Mouse (Mus musculus) urinary bladder, postnatal 14 days (tissue): ENCODE results near the gene Axin2.

Experiments
- DNase-seq: peaks from one replicate; pipeline ENCODE4 v3.0.0; 2021; ENCODE audit warnings: low spot score

Gene Axin2

GRCm38 (mm10) chr11:108929176-108929575 lies 9.0 kb downstream of the Axin2 start:
- DNase-seq = no peak

GRCm38 (mm10) chr11:108929700-108930099 lies 9.6 kb downstream of the Axin2 start:
- no peak for DNase-seq

- DNase-seq = no peak
Observed at GRCm38 (mm10) chr11:108930612-108931011, 10.5 kb downstream of the Axin2 start.

DNA sequence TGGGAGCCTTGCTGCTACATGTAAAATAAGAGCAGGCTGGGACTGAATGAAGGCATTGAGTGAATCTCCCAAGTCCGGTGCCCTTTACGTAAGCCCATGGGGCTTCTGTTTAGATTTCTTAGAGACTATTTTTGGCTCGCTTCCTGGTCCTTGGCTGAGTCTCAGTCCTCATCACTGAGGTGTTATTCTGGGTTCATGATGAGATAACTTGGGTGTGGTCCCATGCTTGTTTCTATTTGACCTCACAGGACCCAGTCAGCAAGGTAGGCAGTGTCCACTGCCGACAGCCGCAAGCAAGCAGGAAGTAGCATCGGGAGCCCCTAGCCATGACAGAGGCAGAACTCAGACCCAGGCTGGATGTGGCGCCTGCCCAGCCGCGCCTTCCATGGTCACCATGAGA lies 13.7 kb downstream of the Axin2 start:
- DNase-seq = no peak

DNA sequence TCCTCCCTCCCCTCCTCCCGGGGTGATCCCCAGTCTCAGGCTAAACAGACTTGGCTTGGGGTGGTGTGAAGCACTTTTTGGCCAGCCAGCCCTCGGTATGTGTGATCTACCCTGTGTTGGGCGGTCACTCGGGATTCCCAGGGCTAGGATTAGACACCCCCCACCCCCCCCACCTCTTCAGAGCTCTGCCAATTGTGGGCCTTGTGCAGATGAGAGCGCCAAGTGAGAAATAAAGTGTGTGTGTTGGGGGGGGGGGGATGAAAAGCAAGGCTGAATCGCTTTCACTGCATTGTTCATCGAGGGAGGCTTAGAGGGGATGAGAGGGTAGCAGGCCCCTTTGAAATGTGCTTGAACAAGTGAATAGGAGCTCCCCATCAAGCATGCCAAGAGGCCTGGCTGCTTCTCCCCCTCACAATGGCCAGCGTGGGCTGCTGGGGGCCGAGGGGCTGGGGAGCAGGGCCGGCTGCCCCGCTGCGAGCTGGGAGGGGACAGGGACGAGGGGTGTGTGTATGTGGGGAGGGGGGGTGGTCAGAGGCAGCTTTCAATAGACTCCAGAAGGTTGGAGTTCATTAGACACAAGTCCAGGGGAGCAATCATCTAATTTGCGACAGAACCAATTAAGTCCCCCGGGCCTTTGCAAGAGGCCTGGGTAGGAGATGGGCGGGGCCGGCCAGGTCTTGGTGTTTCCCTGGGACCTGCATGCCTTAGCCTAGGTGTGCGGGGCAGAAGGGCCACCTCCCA lies 15.1 kb downstream of the Axin2 start:
- no peak for DNase-seq

DNA sequence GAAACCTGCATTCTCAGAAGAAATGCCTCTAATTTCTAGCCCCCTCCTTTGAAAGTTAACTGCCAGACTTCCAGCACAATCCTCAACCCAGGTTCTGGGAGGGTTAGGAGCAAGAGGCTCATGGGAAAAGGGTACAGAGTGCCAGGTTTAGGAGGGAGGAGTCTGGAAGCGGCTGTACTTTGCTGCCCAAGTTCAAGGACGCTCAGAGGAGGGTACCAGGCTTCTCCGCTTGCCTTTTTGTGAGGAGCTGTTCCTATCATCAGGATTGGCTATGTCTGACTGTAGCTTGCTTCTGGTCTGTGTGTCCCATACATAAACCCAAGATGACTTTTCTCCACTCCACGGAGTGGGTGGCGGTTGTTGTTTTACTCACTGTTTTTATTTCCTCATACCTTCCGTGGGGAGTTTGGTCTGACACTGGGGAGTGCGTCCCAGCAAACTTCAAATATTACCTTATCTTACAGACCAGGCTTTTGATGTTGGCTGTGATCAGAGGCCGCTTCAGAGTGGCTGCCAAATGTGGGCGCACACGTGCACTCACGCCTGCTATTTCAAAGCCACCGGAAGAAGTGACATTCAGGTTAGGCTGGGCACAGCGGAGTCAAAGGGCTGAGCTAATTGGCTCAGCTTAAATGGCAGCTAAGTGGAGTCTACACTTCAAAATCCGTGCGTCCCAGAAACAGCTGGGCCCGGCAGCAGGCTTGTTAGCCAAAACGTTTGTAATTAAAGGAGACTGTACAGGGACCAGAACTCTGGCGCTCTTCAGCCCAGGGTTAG lies 16.1 kb downstream of the Axin2 start:
- DNase-seq = no peak

DNA sequence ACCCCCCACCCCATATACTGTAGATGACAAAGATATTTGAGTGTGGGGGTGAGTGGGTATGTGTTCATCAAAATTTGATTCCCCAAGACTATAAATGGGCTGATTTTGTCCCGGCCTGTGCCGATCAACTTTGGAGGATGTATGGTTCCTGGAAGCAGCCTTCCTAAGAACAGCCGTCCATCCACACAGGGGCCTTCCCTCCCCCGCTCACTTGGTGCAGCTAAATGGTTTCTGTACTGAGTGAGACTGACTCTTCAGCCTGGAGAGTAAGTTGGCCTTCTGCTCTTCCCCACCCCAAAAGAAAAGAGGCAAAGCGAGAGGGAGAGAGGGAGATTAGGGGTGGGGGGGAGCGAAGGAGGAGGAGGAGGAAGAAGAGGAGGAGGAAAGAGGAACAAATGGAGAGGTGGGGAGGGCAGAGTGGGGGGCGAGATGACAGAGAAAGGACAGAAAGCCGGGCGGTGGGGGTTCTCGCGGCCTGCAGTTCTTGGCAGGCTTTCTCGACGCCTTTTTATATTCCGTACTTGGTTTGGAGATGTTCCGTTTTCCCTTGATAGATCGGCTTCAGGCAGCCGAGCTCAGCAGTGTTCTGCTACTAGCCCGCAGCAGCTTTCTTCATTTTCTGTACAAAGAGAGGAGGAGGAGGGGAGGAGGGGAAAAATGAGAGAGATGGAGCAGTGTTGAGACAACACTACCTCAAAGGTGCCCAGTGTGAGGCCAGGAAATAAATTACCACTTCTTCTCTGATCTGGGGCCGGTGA lies 20.7 kb downstream of the Axin2 start:
- DNase-seq = no peak

DNA sequence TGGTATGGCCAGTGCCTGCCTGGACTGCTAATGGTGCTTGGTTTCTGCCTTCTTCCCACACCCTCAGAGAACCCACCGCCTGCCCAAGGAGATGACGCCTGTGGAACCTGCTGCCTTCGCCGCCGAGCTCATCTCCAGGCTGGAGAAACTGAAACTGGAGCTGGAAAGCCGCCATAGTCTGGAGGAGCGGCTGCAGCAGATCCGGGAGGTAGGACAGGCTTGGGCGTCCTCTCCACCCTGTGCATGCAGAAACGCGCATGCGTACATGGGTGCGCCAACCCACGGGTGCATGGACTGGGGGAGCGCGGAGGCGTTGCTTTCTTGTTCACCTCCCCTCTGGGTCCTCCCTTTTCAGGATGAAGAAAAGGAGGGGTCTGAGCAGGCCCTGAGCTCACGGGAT lies 21.7 kb downstream of the Axin2 start:
- peak; percentile 35 for DNase-seq

DNA sequence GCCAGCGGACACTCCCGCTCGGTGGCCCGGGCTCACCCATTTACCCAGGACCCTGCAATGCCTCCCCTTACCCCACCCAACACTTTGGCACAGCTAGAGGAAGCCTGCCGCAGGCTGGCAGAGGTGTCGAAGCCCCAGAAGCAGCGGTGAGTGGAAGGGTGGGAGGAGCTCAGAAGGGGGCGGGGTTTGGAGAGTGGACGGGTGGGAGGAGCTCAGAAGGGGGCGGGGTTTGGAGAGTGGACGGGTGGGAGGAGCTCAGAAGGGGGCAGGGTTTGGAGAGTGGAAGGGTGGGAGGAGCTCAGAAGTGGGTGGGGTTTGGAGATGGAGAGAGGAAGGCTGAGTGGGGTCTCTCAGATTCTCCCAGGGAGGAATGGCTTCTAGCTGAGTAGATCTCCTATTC lies 23.6 kb downstream of the Axin2 start:
- DNase-seq = no peak

DNA sequence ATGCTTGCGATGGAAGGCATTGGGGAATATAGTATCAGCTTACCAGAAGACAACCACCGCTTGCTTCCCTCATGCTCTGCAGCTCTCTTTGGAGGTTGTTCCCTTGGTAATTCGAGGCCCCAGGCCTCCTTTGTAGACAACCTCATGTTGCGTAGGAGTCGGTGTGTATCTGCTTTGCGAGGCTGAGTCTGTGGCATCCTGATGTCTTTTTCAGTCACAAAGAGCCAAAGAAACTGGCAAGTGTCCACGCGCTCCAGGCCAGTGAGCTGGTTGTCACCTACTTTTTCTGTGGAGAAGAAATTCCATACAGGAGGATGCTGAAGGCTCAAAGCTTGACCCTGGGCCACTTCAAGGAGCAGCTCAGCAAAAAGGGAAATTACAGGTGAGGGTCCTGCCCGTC lies 25.5 kb downstream of the Axin2 start:
- no peak for DNase-seq

- DNase-seq = peak; percentile 50
Observed at GRCm38 (mm10) chr11:108947425-108948184, 27.5 kb downstream of the Axin2 start.

DNA sequence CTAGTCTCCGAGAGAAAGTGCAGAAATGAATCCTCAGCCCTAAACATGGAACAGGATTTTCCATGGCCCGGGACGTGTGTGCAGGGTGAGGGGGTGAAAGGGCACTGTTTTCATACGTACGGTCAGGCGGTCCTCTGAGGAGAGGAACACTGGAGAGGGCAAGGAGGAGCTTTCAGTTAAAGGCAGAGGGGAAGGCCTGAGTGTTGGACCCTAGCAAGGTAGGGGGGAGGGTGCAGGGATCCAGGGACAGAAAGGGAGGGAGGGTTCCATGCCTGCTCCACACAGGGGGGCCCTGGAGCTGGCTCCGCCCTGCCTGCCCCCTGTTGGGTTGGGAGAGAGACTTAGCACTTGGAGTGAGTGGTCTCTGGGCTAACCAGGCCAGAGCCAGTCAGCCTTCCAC lies 28.4 kb downstream of the Axin2 start:
- no peak for DNase-seq

DNA sequence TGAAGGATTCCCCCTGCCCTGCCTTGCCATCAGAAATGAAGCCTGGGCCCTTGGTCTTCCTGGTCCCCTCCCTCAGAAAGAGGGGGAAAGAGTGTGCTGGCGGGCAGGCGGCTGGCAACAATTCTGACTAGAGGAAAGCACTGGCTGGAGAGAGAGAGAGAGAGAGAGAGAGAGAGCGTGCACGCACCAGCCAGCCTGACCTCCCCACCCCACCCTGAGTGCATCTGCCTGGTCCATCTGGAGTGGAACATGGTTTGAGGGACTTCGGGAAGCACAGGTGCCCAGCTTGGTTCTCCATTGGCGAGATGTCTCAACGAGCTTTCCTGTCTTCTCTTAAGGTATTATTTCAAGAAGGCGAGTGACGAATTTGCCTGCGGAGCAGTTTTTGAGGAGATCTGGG lies 28.8 kb downstream of the Axin2 start:
- no peak for DNase-seq

GRCm38 (mm10) chr11:108952343-108952742 lies 32.2 kb downstream of the Axin2 start:
- DNase-seq = no peak

GRCm38 (mm10) chr11:108955943-108956342 lies 35.8 kb downstream of the Axin2 start:
- DNase-seq = no peak

GRCm38 (mm10) chr11:108958349-108958748 lies 38.2 kb downstream of the Axin2 start:
- DNase-seq = no peak

DNA sequence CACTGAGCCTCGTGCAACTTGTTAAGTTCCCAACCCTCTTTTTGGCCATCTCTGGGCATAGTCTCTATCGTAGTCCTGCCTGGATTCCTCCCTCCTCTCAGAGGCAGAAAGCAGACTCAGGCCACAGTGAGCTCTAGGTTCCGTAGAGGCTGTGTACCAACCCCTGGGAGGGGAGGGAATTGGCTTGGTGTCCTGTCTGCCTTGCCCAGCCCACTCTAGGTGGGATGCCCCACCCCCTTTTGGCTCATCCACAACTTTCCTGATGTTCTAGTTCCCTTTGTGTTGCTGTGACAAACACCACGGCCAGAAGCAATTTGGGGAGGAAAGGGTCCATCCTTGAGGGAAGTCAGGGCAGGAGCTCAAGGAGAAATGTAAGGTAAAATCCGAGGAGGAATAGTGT lies 39.0 kb downstream of the Axin2 start:
- DNase-seq = no peak

- no peak for DNase-seq
Observed at GRCm38 (mm10) chr11:108961651-108962065, 41.5 kb downstream of the Axin2 start.

GRCm38 (mm10) chr11:108963476-108964232 lies 43.5 kb downstream of the Axin2 start:
- DNase-seq = no peak

DNA sequence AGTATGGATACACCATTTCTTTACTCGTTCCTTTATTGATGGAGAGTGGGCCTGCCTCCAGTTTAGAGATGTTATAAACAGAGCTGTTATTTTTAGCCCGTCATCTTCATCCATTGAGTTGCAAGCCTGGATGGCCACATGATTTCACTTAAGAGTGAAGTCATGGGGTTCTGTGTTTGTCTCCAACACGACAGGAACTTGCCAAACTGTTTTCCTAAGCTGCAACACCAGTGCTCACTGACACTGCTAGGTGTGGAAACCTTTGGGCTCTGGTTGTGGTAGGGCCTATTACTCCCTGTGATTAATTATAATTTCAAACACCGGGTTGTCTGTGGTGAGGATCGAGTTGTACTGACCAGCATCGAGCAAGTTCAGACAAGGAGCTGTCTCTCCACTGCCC lies 45.6 kb downstream of the Axin2 start:
- DNase-seq = no peak

DNA sequence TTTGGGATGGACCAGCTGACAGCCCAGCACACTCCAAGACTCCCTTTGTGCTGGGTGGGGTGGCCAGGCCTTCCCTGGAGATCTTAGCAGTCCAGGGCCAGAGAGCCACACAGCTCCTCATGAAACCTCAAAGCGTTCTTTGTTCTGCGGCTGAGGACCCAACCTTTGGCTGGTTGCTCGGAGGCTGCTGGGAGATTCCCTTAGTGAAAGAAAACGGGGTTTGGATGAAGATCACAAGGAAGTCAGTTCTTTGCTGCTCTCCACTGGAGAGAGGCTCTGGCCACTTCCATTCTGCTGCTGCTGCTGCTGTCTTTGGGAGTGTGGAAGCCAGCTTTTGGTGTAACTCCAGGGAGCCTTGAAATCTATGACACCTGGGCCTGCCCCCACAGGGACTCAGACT lies 53.3 kb downstream of the Axin2 start:
- DNase-seq = no peak
